Mouse (Mus musculus) pancreas, adult 10 weeks (tissue): ENCODE measurements around the gene A630023A22Rik. TPM values are rescaled to one million over a fixed set of nuclear protein-coding genes. Genes with fewer than 3 reads are reported as not detected.

Experiments
- polyA plus RNA-seq: library from polyadenylated mRNA; stranded (reverse); fragments of 350-450 nt; fragmentation: Illumina TruSeq; extraction: RNeasy Lipid Tissue Mini Kit (QIAGEN cat#74804); gene quantifications from one replicate; pipeline ENCODE4 v1.2.3, GENCODE M21; 2015; ENCODE audit warnings: low read depth, low replicate concordance; ENCODE audit not compliant: insufficient read depth

A630023A22Rik gene
- not detected for polyA plus RNA-seq

GRCm38 (mm10) chr14:34102601-34103000 is at the start of gene A630023A22Rik:
Gene A630023A22Rik, minus strand, starts transcription at chr14:34102754.

GRCm38 (mm10) chr14:34152342-34152741 is 49.8 kb upstream of the A630023A22Rik start, which contains the start of gene Npy4r:
Gene Npy4r, minus strand, starts transcription at chr14:34152489.

GRCm38 (mm10) chr14:34085731-34086130 is 16.8 kb downstream of the A630023A22Rik start, which contains the start of gene Anxa8:
Gene Anxa8, plus strand, starts transcription at chr14:34085981.

GRCm38 (mm10) chr14:34052516-34052915 is 50.0 kb downstream of the A630023A22Rik start, which contains the start of gene Antxrl:
Gene Antxrl, plus strand, starts transcription at chr14:34052707.

GRCm38 (mm10) chr14:34016381-34016780 is 86.2 kb downstream of the A630023A22Rik start, which contains the start of gene Gm5460:
Gene Gm5460, plus strand, starts transcription at chr14:34016758.

GRCm38 (mm10) chr14:34015063-34015462 is 87.5 kb downstream of the A630023A22Rik start, which contains the start of gene Gm30083:
Gene Gm30083, minus strand, starts transcription at chr14:34015182.

Other genes starting within 250 kb of the A630023A22Rik start
- gene Gdf10, start 179.2 kb downstream of the A630023A22Rik start, polyA plus RNA-seq = 6.8 TPM
- gene Gdf2, start 161.7 kb downstream of the A630023A22Rik start, polyA plus RNA-seq = not detected
- gene Rbp3, start 148.8 kb downstream of the A630023A22Rik start, polyA plus RNA-seq = not detected
- not detected for gene Zfp488, start 124.0 kb downstream of the A630023A22Rik start, polyA plus RNA-seq
- gene Gm30083, start 87.6 kb downstream of the A630023A22Rik start, polyA plus RNA-seq = not detected
- not detected for gene Gm5460, start 86.0 kb downstream of the A630023A22Rik start, polyA plus RNA-seq
- not detected for gene Antxrl, start 50.0 kb downstream of the A630023A22Rik start, polyA plus RNA-seq
- gene Anxa8, start 16.8 kb downstream of the A630023A22Rik start, polyA plus RNA-seq = 2.5 TPM
- gene Npy4r, start 49.7 kb upstream of the A630023A22Rik start, polyA plus RNA-seq = not detected
- gene Gprin2, start 98.9 kb upstream of the A630023A22Rik start, polyA plus RNA-seq = not detected
- 5.6 TPM for gene Syt15, start 116.8 kb upstream of the A630023A22Rik start, polyA plus RNA-seq
- 1.7 TPM for gene Shld2, start 207.7 kb upstream of the A630023A22Rik start, polyA plus RNA-seq
- 29.8 TPM for gene Glud1, start 208.0 kb upstream of the A630023A22Rik start, polyA plus RNA-seq